Mouse (Mus musculus): ENCODE measurements at regions not wholly inside any gene's neighbourhood (a gene's known extent, or its start where the extent isn't known, plus 50 kb on each side); places are given as distances from the start of the nearest gene placed in this dataset.

DNA sequence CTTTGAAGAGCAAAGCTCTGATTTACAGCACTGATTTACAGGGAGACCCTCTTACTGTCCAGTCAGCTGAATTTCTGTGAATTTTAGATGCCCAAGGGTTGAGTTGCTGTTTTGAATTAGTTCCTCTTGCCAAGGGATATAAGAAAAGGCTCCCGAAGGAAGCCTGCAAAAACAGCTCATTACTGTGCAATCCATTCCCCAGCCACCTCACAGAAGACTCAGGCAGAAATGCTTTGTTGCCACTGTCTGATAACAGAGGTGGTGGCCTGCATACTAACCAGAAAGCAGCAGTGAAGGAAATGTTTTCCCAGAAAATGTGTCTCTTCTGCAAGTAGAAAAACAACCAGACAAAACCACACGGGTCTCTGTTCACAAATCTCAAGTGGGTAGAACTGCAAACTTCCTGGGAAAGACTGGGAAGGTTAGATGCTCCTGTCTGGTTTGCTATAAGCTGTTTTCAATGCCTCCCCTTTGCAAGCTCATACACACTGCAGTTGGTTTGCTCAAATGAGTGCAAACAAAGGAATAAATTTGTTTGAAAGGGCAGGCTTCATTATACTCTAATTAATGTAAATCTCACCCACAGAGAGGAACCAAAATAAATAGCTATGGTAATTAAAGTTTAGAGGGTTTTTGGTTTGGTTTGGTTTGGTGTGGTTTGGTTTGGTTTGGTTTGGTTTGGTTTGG is 363.3 kb downstream of the Phex start:
- Histone ChIP-seq H3K4me1 (ENCODE audit: control insufficient read depth in 1 of 2, insufficient read depth in 2 of 2) (no peaks in the 10 kb centered on the region), H3K27ac (ENCODE audit: insufficient read depth, low read depth) (no peak overlapping the region), H3K9ac (ENCODE audit: insufficient read depth, low read depth) (no peak overlapping the region), H3K79me2 (replicated peaks; ENCODE audit: control insufficient read depth, extremely low read depth, insufficient read depth, poor library complexity, severe bottlenecking) (no peaks in the 10 kb centered on the region), H3K36me3 (replicated peaks in 1 of 2; ENCODE audit: control insufficient read depth in 1 of 2, insufficient read depth in 1 of 2, low read length in 1 of 2) (no peaks in the 10 kb centered on the region), H3K27me3 (replicated peaks) (no peaks in the 10 kb centered on the region), H3K4me2 (ENCODE audit: insufficient read depth, low read depth, poor library complexity, severe bottlenecking) (no peak overlapping the region), H3K4me3 (replicated peaks in 1 of 3; ENCODE audit: low read depth in 2 of 3, low read length in 2 of 3, poor library complexity in 1 of 3) (no peak overlapping the region), H3K9me3 (replicated peaks; ENCODE audit: low read length) (no peaks in the 10 kb centered on the region)
- in situ Hi-C loops (cut with MboI; ENCODE audit: low pct_ligation_motif_present, low pct_unique_long_range_greater_than_20kb, low sequenced_read_pairs) = no loop called here
- TF ChIP-seq RAD21 (IDR thresholded peaks at IDR 0.05; ENCODE audit: low read depth, low read length) = no peak
- no peak for TF ChIP-seq SIN3A (IDR thresholded peaks at IDR 0.05; ENCODE audit: low read length)
- TF ChIP-seq GABPA (IDR thresholded peaks at IDR 0.05; ENCODE audit: insufficient replicate concordance, low read depth, low read length) = no peak
- TF ChIP-seq MAFK (IDR thresholded peaks at IDR 0.05; ENCODE audit: insufficient replicate concordance, low read length) = no peak
- TF ChIP-seq TCF12 (IDR thresholded peaks at IDR 0.05; ENCODE audit: low read depth, low read length) = no peak
- no peak for TF ChIP-seq USF2 (conservative IDR thresholded peaks at IDR 0.05; ENCODE audit: low read depth, low read length)
- TF ChIP-seq E2F4 (IDR thresholded peaks at IDR 0.05; ENCODE audit: insufficient replicate concordance, low read depth, low read length) = no peak
- DNase-seq (ENCODE audit: extremely low read depth) = no peak
- dilution Hi-C loops (cut with MboI; ENCODE audit: extremely low pct_ligation_motif_present, extremely low pct_unique_long_range_greater_than_20kb, low sequenced_read_pairs) = no loop called here

- DNase-seq (ENCODE audit: extremely low read depth) = no peak
- TF ChIP-seq E2F4 (IDR thresholded peaks at IDR 0.05; ENCODE audit: insufficient replicate concordance, low read depth, low read length) (no peak), NRF1 (IDR thresholded peaks at IDR 0.05; ENCODE audit: low read depth, low read length) (no peak), BHLHE40 (IDR thresholded peaks at IDR 0.05; ENCODE audit: low read depth, low read length) (no peak), ELF1 (IDR thresholded peaks at IDR 0.05; ENCODE audit: low read depth, low read length) (no peak), ZNF384 (IDR thresholded peaks at IDR 0.05; ENCODE audit: low read depth, low read length) (no peak), SIN3A (IDR thresholded peaks at IDR 0.05; ENCODE audit: low read length) (no peak), JUN (IDR thresholded peaks at IDR 0.05; ENCODE audit: insufficient read depth, low read depth, low read length) (no peak), USF1 (IDR thresholded peaks at IDR 0.05; ENCODE audit: low read depth, low read length) (no peak), RAD21 (IDR thresholded peaks at IDR 0.05; ENCODE audit: low read depth, low read length) (no peak), SMC3 (IDR thresholded peaks at IDR 0.05; ENCODE audit: low read depth, low read length) (no peak), CHD1 (IDR thresholded peaks at IDR 0.05; ENCODE audit: low read depth, low read length) (no peak), MAZ (IDR thresholded peaks at IDR 0.05; ENCODE audit: low read depth, low read length) (no peak), KAT2A (IDR thresholded peaks at IDR 0.05; ENCODE audit: insufficient replicate concordance, low read length) (no peak), CTCF (conservative IDR thresholded peaks at IDR 0.05 in 1 of 2, IDR thresholded peaks at IDR 0.05 in 1 of 2; ENCODE audit: low read depth in 2 of 2, low read length in 2 of 2) (no peak), USF2 (conservative IDR thresholded peaks at IDR 0.05; ENCODE audit: low read depth, low read length) (no peak)
- in situ Hi-C loops (cut with MboI; ENCODE audit: low pct_ligation_motif_present, low pct_unique_long_range_greater_than_20kb, low sequenced_read_pairs) = no loop called here
Observed at GRCm38 (mm10) chrX:157028913-157029312, 386.2 kb downstream of the Phex start.

More at GRCm38 (mm10) chrX:157028913-157029312, 386.2 kb downstream of the Phex start:
- no peaks in the 10 kb centered on the region for H3K27me3 ChIP-seq (replicated peaks)
- H3K79me2 ChIP-seq (replicated peaks; ENCODE audit: control insufficient read depth, extremely low read depth, insufficient read depth, poor library complexity, severe bottlenecking) = no peaks in the 10 kb centered on the region
- H3K4me3 ChIP-seq (replicated peaks in 1 of 3; ENCODE audit: low read depth in 2 of 3, low read length in 2 of 3, poor library complexity in 1 of 3) = no peak overlapping the region
- no peak overlapping the region for H3K4me2 ChIP-seq (ENCODE audit: insufficient read depth, low read depth, poor library complexity, severe bottlenecking)
- no peaks in the 10 kb centered on the region for H3K9me3 ChIP-seq (replicated peaks; ENCODE audit: low read length)
- H3K4me1 ChIP-seq (ENCODE audit: control insufficient read depth in 1 of 2, insufficient read depth in 2 of 2) = no peaks in the 10 kb centered on the region
- H3K27ac ChIP-seq (ENCODE audit: insufficient read depth, low read depth) = no peak overlapping the region
- H3K9ac ChIP-seq (ENCODE audit: insufficient read depth, low read depth) = no peak overlapping the region
- dilution Hi-C loops (cut with MboI; ENCODE audit: extremely low pct_ligation_motif_present, extremely low pct_unique_long_range_greater_than_20kb, low sequenced_read_pairs) = no loop called here
- H3K36me3 ChIP-seq (replicated peaks in 1 of 2; ENCODE audit: control insufficient read depth in 1 of 2, insufficient read depth in 1 of 2, low read length in 1 of 2) = no peaks in the 10 kb centered on the region
